Mouse (Mus musculus): ENCODE data around the gene Nectin1. TPM values are rescaled to one million over a fixed set of nuclear protein-coding genes. Genes with fewer than 3 reads are reported as not detected.

The Nectin1 gene
- polyA plus RNA-seq (2014; fragmentation: Nextera tagmentation; extraction: Ambion mirVana): 10.3 and 10.9 TPM in 2 replicates

DNA sequence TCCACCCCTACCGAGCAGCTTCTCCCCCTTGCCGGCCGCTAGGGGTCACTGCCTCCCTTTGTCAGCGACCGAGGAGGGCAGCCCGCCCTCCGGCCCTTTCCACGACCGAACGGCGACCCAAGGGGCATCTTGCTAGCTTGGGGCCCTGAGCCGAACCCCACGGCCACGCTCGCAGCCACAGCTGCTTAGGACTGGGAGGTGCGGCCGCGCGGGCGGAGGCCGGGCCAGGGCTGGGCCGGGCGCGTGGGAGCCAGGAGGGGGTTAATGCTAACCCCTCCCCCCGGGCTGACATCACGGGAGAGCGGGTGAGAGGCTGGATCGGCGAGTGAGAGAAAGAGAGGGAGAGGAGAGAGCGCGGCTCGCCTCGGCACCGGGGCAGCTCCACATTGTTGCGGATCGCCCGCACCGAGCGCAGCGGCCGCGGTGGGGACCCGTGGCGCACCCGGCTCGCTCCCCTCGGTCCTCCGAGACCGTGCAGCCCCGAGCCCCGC lies at the start of gene Nectin1:
Nectin1 (plus strand) TSS at position 338 of the 491 bp plus-strand sequence.
- DNase-seq (ENCODE audit: low spot score): peak; percentile 91
- no peaks in the 10 kb centered on the region for H3K27me3 ChIP-seq (ENCODE audit: control insufficient read depth, insufficient read depth, low read length)
- peaks cover 38% of the 10 kb centered on the region for H3K4me1 ChIP-seq (ENCODE audit: control insufficient read depth, insufficient read depth, low read length)
- no peaks in the 10 kb centered on the region for H3K9me3 ChIP-seq (ENCODE audit: control insufficient read depth, low read length)
- no peaks in the 10 kb centered on the region for H3K36me3 ChIP-seq (ENCODE audit: control insufficient read depth, insufficient read depth, low read length)
- under 1% methylated on average over 43 of the region's 51 CpGs for WGBS
- peak; percentile 85 for ATAC-seq (ENCODE audit: insufficient read depth, low FRiP score, low TSS enrichment)
- peak within 1 kb of the TSS; percentile 84 for H3K4me2 ChIP-seq (ENCODE audit: low read depth)
- peak within 1 kb of the TSS; percentile 98 for H3K27ac ChIP-seq (ENCODE audit: low read depth, low read length)
- H3K9ac ChIP-seq (ENCODE audit: low read length): peak within 1 kb of the TSS; percentile 97
- H3K4me3 ChIP-seq (ENCODE audit: low read depth, low read length): peak within 1 kb of the TSS; percentile 94

DNA sequence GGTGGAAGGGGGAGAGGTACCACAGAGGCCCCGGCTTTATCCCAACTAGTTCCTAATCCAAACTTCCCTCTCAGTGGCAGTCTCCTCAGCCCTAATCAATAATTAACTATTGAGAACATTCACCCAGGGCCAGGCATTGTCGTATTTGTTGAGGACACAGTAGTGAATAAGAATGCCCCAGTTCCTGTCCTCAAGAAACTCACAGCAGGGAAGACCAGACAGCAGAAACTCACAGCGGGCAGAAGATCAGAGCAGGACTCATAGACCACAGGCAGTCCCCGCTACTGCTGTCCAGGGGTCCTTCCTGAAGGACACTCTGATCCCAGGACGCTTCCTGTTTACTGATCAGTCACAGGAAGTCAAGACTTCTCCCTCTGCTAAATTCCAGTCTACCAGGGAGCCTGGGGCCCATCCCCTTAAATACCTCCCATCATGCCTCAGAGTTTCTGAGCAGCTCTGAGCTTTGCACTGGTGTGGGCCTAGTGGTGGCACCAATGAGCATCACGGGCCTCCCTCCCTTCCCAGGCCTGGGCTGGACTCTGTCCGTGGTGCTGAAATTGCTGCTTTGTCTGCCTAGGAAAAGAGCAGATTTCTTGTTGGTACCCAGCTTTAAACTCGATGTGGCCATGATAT lies 45.6 kb upstream of the Nectin1 start:
- H3K4me3 ChIP-seq (ENCODE audit: low read depth, low read length): no peak overlapping the region
- H3K4me1 ChIP-seq (ENCODE audit: control insufficient read depth, insufficient read depth, low read length): no peaks in the 10 kb centered on the region
- H3K9me3 ChIP-seq (ENCODE audit: control insufficient read depth, low read length): no peaks in the 10 kb centered on the region
- H3K9ac ChIP-seq (ENCODE audit: low read length): no peak overlapping the region
- DNase-seq (ENCODE audit: low spot score) (peak; percentile 88), ATAC-seq (ENCODE audit: insufficient read depth, low FRiP score, low TSS enrichment) (no peak)
- 5% methylated on average over 8 of the region's 8 CpGs for WGBS
- H3K27me3 ChIP-seq (ENCODE audit: control insufficient read depth, insufficient read depth, low read length): no peaks in the 10 kb centered on the region
- H3K36me3 ChIP-seq (ENCODE audit: control insufficient read depth, insufficient read depth, low read length): no peaks in the 10 kb centered on the region
- H3K4me2 ChIP-seq (ENCODE audit: low read depth): no peak overlapping the region
- no peak overlapping the region for H3K27ac ChIP-seq (ENCODE audit: low read depth, low read length)

DNA sequence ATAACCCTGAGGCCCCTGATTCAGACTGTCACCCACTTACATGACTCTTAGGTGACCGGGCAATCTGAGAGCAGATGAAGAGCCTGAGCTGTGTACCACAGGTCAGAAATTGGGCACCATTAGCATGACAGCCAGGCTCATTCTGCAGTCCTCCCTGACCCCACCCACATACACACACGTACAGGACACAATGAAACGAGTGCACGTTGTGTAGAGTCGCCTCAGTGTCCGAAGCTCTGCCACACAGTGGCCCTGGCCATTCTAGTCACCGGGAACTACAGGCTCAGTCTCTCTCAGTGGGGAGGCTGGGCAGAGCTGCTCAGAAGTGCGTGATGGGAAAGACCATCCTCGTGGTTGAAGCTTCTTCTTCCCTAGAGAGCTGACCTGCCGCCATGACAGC lies 44.9 kb upstream of the Nectin1 start:
- Histone ChIP-seq H3K36me3 (ENCODE audit: control insufficient read depth, insufficient read depth, low read length) (no peaks in the 10 kb centered on the region), H3K27ac (ENCODE audit: low read depth, low read length) (no peak overlapping the region), H3K4me1 (ENCODE audit: control insufficient read depth, insufficient read depth, low read length) (no peaks in the 10 kb centered on the region), H3K9me3 (ENCODE audit: control insufficient read depth, low read length) (no peaks in the 10 kb centered on the region), H3K9ac (ENCODE audit: low read length) (no peak overlapping the region), H3K4me3 (ENCODE audit: low read depth, low read length) (no peak overlapping the region), H3K4me2 (ENCODE audit: low read depth) (no peak overlapping the region), H3K27me3 (ENCODE audit: control insufficient read depth, insufficient read depth, low read length) (no peaks in the 10 kb centered on the region)
- ATAC-seq (ENCODE audit: insufficient read depth, low FRiP score, low TSS enrichment) (no peak), DNase-seq (ENCODE audit: low spot score) (no peak)
- 75% methylated on average over 10 of the region's 10 CpGs for WGBS

DNA sequence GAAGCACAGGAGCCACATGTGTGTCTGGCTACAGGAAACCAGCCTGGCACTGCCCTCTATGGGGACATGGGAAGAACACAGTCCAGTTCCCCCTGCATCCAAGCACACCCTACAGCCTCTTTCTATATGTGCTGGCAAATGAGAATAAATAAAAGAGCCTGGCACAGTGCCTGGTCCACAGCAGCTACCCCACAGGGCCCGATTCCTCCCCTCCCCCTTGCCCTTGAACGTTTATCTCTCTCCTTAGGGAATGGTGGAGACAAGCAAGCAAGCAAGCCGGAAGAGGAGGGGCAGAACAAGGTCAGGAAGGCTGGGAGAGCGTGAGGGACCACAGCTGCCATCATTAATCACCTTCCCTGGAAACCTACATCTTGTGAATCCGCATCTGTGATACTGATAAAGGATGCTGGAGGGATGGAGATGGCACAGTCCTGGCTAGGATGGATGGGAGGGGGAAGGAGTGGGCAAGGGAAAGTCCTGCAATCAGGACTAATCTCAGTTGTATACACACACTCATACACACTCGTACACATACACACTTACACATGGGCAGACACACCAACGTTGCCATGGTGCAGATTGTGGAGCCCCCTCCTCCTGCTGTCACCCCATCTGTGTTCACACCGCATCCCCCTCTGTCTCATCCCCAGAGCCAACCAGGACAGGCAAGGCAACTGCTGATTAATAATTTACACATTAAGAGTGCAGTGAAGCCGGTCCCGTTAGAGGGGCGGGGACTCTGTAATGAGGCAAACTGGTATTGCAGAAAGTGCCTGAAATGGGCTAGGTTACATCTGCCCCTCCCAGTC lies 44.2 kb upstream of the Nectin1 start:
- Histone ChIP-seq H3K9me3 (ENCODE audit: control insufficient read depth, low read length) (no peaks in the 10 kb centered on the region), H3K4me1 (ENCODE audit: control insufficient read depth, insufficient read depth, low read length) (no peaks in the 10 kb centered on the region), H3K27ac (ENCODE audit: low read depth, low read length) (peak overlapping the region; percentile 54), H3K36me3 (ENCODE audit: control insufficient read depth, insufficient read depth, low read length) (no peaks in the 10 kb centered on the region), H3K4me2 (ENCODE audit: low read depth) (no peak overlapping the region), H3K9ac (ENCODE audit: low read length) (no peak overlapping the region), H3K4me3 (ENCODE audit: low read depth, low read length) (no peak overlapping the region), H3K27me3 (ENCODE audit: control insufficient read depth, insufficient read depth, low read length) (no peaks in the 10 kb centered on the region)
- ATAC-seq (ENCODE audit: insufficient read depth, low FRiP score, low TSS enrichment) (peak; percentile 71), DNase-seq (ENCODE audit: low spot score) (peak; percentile 59)
- WGBS: 54% methylated on average over 11 of the region's 11 CpGs

DNA sequence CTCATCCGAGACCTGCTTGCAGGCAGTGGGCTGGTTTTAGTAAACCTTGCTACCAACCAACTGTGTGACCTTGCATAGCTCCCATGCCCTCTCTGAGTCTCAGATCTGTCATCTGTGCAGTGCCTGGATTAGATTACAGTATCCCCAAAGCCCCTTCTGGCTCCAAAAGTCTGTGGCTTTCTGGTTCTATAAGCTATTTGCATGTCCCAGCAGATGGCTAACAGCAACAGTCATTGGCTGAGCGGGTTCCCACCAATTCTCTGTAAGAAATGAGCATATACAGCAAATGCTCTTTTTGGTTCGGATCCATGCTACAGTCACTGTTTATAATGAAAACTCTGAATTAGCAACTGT lies 43.6 kb upstream of the Nectin1 start:
- no peak overlapping the region for H3K4me3 ChIP-seq (ENCODE audit: low read depth, low read length)
- H3K27ac ChIP-seq (ENCODE audit: low read depth, low read length): peak overlapping the region; percentile 54; the same call in 1 of the 2 replicates
- WGBS: 77% methylated on average over 3 of the region's 3 CpGs
- ATAC-seq (ENCODE audit: insufficient read depth, low FRiP score, low TSS enrichment) (no peak), DNase-seq (ENCODE audit: low spot score) (no peak)
- no peaks in the 10 kb centered on the region for H3K27me3 ChIP-seq (ENCODE audit: control insufficient read depth, insufficient read depth, low read length)
- H3K36me3 ChIP-seq (ENCODE audit: control insufficient read depth, insufficient read depth, low read length): no peaks in the 10 kb centered on the region
- no peaks in the 10 kb centered on the region for H3K4me1 ChIP-seq (ENCODE audit: control insufficient read depth, insufficient read depth, low read length)
- no peaks in the 10 kb centered on the region for H3K9me3 ChIP-seq (ENCODE audit: control insufficient read depth, low read length)
- H3K9ac ChIP-seq (ENCODE audit: low read length): no peak overlapping the region
- H3K4me2 ChIP-seq (ENCODE audit: low read depth): no peak overlapping the region

DNA sequence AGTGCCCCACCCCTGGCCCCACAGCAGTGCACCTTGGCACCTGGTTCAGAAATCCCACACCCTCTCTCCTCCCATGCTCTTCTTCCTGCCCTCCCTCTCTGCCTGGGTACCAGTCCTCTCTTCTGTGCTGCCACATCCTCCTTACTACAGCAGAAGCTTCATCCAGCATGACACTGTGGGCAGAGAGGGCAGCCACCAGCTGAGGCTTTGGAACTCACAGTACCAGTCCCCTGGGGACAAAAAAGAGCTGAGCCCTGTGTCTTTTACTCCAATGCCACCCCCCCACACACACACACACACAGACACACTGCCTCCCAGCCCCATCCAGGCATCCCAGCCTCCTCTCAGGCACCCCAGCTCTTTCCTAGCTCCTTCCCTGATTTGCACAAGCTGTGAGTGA lies 42.0 kb upstream of the Nectin1 start:
- Histone ChIP-seq H3K4me1 (ENCODE audit: control insufficient read depth, insufficient read depth, low read length) (no peaks in the 10 kb centered on the region), H3K36me3 (ENCODE audit: control insufficient read depth, insufficient read depth, low read length) (no peaks in the 10 kb centered on the region), H3K9ac (ENCODE audit: low read length) (no peak overlapping the region), H3K27ac (ENCODE audit: low read depth, low read length) (no peak overlapping the region), H3K4me2 (ENCODE audit: low read depth) (no peak overlapping the region), H3K4me3 (ENCODE audit: low read depth, low read length) (no peak overlapping the region), H3K9me3 (ENCODE audit: control insufficient read depth, low read length) (no peaks in the 10 kb centered on the region), H3K27me3 (ENCODE audit: control insufficient read depth, insufficient read depth, low read length) (no peaks in the 10 kb centered on the region)
- ATAC-seq (ENCODE audit: insufficient read depth, low FRiP score, low TSS enrichment) (no peak), DNase-seq (ENCODE audit: low spot score) (no peak)

DNA sequence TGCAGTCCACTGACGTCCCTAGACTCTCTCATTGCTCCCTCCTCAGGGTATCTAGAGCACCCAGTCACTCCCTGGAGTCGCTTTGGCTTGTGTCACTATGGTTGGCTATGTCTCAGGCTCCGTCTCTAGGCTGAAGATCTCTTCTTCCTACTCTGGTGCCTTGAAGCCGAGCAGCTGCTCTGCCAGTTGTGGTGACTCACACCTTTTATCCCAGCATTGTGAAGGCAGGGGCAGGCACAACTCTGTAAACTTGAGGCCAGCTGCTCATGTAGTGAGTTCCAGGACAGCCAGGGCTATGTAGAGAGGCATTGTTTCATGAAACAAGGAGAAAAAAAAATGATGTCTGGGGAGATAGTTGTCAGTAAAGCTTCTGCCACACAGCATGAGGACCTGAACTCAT lies 36.2 kb upstream of the Nectin1 start:
- no peak overlapping the region for H3K9ac ChIP-seq (ENCODE audit: low read length)
- no peaks in the 10 kb centered on the region for H3K4me1 ChIP-seq (ENCODE audit: control insufficient read depth, insufficient read depth, low read length)
- H3K27me3 ChIP-seq (ENCODE audit: control insufficient read depth, insufficient read depth, low read length): no peaks in the 10 kb centered on the region
- 83% methylated on average over 4 of the region's 4 CpGs for WGBS
- DNase-seq (ENCODE audit: low spot score) (no peak), ATAC-seq (ENCODE audit: insufficient read depth, low FRiP score, low TSS enrichment) (no peak)
- no peaks in the 10 kb centered on the region for H3K36me3 ChIP-seq (ENCODE audit: control insufficient read depth, insufficient read depth, low read length)
- H3K27ac ChIP-seq (ENCODE audit: low read depth, low read length): no peak overlapping the region
- H3K4me2 ChIP-seq (ENCODE audit: low read depth): no peak overlapping the region
- H3K9me3 ChIP-seq (ENCODE audit: control insufficient read depth, low read length): no peaks in the 10 kb centered on the region
- no peak overlapping the region for H3K4me3 ChIP-seq (ENCODE audit: low read depth, low read length)

DNA sequence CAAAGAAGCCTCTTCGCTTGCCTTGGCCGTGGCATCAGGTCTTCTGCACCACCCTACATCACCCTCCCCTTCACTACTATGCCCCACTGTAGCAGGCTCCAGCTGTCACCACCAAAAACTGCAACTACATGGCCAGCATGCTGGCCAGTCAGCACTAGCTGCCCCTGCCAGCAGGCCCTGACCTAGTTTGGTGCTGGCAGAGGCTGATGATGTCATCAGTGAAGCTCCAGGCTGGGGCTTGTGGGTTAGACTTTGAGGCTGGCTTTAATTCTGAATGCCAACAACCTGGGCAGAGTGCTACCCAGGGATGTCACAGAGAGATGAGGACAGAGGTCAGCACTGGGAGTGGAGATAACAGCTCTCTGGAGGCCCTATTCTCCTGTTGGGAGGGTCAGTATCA lies 35.1 kb upstream of the Nectin1 start:
- Histone ChIP-seq H3K4me1 (ENCODE audit: control insufficient read depth, insufficient read depth, low read length) (no peaks in the 10 kb centered on the region), H3K36me3 (ENCODE audit: control insufficient read depth, insufficient read depth, low read length) (no peaks in the 10 kb centered on the region), H3K4me3 (ENCODE audit: low read depth, low read length) (no peak overlapping the region), H3K27me3 (ENCODE audit: control insufficient read depth, insufficient read depth, low read length) (no peaks in the 10 kb centered on the region), H3K27ac (ENCODE audit: low read depth, low read length) (no peak overlapping the region), H3K9me3 (ENCODE audit: control insufficient read depth, low read length) (no peaks in the 10 kb centered on the region), H3K9ac (ENCODE audit: low read length) (no peak overlapping the region), H3K4me2 (ENCODE audit: low read depth) (no peak overlapping the region)
- DNase-seq (ENCODE audit: low spot score) (no peak), ATAC-seq (ENCODE audit: insufficient read depth, low FRiP score, low TSS enrichment) (no peak)
- 93% methylated on average over 2 of the region's 2 CpGs for WGBS

DNA sequence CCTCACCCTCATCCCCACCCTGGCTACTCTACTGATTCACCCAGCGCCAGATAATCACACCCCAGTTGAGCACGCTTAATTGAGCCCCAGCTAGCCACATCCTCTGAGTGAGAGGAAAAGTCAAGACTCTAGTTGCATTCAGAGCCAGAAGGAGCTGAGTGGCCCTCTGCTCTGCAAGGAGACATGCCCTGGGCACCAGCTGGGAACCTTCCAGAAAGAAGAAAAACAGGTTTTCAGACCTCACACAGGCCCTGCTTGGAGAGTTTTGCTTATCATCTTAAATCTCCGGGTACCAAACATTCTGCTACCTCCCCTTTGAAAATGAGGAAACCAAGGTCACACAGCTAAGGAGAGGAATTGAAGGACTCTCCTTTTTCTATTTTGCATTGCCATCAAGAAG lies 30.4 kb upstream of the Nectin1 start:
- no peak overlapping the region for H3K9ac ChIP-seq (ENCODE audit: low read length)
- H3K9me3 ChIP-seq (ENCODE audit: control insufficient read depth, low read length): no peaks in the 10 kb centered on the region
- WGBS: 77% methylated on average over 3 of the region's 3 CpGs
- H3K27me3 ChIP-seq (ENCODE audit: control insufficient read depth, insufficient read depth, low read length): no peaks in the 10 kb centered on the region
- no peak for DNase-seq (ENCODE audit: low spot score)
- no peaks in the 10 kb centered on the region for H3K4me1 ChIP-seq (ENCODE audit: control insufficient read depth, insufficient read depth, low read length)
- no peak for ATAC-seq (ENCODE audit: insufficient read depth, low FRiP score, low TSS enrichment)
- no peaks in the 10 kb centered on the region for H3K36me3 ChIP-seq (ENCODE audit: control insufficient read depth, insufficient read depth, low read length)
- H3K4me2 ChIP-seq (ENCODE audit: low read depth): no peak overlapping the region
- no peak overlapping the region for H3K4me3 ChIP-seq (ENCODE audit: low read depth, low read length)
- H3K27ac ChIP-seq (ENCODE audit: low read depth, low read length): no peak overlapping the region
